Mouse (Mus musculus) spleen, adult 12 weeks (tissue): ENCODE data around the gene Cbx7.
"Not testable (repeated sequence)": the region's sequence is repeated elsewhere in the genome, so short reads cannot be mapped to it uniquely, and the experiment has no call there.

Experiments used
- DNase-seq: peaks from one replicate; pipeline ENCODE4 v3.0.0; 2022; ENCODE audit warnings: low spot score

The Cbx7 gene

DNA sequence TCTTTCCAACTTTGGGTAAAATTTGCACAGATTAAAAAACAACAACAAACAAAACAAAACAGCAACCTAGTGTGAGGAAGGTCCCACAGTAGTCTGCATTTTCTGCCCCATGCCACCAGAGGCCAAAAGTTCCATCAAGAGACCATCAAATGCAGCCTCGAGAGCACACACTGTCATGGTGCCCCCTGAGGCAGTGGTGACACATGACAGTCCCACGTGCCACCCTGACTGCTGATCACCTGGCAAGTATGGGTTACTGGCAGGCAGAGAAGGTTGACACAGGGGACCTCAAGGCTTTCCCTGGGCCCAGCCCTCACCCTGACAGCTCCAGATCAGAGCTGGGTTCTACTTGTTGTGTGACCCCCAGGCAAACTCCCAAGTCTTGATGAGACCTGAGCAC lies 51.1 kb downstream of the Cbx7 start:
- no peak for DNase-seq

- DNase-seq: no peak
Measured at GRCm38 (mm10) chr15:79918485-79918884, 52.4 kb downstream of the Cbx7 start.

DNA sequence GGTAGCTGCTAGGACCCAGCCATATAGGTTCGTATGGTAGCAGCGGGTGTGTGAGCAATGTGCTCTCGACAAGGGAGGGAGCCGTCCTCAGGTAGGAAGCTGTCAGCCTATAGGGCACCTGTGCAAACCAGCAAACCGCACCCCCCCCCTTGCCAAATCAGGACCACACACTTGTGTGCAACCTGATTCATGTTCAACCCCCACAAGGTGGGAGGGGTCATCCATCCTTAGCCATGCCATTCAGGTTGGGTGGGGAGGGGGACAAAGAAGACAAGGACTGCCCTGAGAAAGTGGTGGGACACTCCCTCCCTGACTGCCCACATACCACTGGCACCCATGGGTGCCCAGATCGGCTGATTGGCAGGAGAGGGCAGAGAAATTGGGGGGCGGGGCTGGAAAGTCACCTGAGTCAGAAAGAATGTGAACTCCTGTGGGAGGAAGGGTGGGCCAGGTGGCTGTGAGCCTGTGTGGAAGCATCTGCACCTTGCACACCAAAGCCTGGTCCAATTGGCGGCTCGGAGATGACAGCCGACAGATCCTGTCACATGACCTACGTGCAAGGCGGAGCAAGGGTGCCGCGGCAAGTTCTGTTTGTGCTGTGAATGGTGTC lies 53.7 kb downstream of the Cbx7 start:
- DNase-seq: no peak

GRCm38 (mm10) chr15:79916150-79916549 lies 54.8 kb downstream of the Cbx7 start:
- DNase-seq: no peak

GRCm38 (mm10) chr15:79914357-79914756 lies 56.6 kb downstream of the Cbx7 start:
- no peak for DNase-seq

DNA sequence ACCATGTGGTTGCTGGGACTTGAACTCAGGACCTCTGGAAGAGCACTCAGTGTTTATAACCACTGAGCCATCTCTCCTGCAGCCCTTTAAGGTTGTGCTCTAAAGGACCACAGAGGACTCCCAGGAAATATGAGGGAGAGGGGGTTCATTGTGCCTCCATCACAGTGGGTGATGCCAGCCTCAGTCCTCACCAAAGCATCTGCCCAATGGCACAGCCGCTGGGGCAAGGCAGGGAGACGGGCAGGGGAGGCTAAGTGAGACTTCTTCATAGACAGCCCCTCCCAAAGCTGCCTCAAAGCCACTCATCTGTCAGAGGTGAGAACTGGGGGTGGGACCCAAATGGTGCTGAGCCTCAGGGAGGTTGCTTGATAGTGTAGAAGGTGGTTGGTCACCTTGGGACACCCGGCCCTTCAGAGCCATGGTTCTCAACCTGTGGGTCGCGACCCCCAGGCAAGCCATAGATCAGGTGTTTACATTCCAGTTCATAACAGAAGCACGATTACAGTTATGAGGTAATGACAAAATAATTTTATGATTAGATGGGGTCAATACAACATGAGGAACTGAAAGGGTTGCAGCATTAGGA lies 57.1 kb downstream of the Cbx7 start:
- DNase-seq: no peak

GRCm38 (mm10) chr15:79911339-79911738 lies 59.6 kb downstream of the Cbx7 start:
- no peak for DNase-seq

- not testable (repeated sequence) for DNase-seq
Measured at GRCm38 (mm10) chr15:79910812-79911211, 60.1 kb downstream of the Cbx7 start.

DNA sequence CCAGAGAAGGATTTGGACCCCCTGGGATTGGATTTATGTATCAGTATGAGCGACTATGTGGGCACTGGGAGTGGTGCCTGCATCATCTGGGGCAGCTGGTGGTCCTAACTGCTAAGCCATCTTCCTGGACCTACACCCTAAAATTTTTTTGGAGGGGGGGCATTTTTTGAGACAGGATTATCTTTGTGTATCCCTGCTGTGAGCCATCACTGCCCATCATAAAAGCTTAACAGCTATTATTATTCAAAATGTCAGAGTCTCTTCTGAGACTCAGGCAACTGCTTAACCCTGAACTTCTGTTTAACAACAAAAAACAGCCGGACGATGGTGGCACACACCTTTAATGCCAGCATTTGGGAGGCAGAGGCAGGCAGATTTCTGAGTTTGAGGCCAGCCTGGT lies 61.9 kb downstream of the Cbx7 start:
- DNase-seq: not testable (repeated sequence)

- DNase-seq: no peak
Measured at GRCm38 (mm10) chr15:79906855-79907254, 64.1 kb downstream of the Cbx7 start.

DNA sequence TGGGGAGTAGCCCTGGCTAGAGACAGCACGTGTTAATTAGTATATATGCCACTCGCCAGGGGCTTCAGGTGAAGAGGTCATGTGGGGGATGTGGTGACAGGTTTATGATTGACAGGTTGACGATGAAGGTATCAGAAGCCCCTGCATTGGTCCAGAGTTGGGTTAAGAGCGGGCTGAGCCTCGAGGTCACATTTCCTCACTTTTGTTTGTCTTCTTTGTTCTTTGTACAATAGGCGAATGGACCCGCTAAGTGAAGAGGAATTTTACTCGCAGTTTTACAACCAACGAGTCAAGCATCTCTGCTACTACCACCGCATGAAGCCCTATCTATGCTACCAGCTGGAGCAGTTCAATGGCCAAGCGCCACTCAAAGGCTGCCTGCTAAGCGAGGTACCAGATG lies 65.7 kb downstream of the Cbx7 start:
- DNase-seq: no peak

- not testable (repeated sequence) for DNase-seq
Measured at GRCm38 (mm10) chr15:79904678-79905077, 66.2 kb downstream of the Cbx7 start.

DNA sequence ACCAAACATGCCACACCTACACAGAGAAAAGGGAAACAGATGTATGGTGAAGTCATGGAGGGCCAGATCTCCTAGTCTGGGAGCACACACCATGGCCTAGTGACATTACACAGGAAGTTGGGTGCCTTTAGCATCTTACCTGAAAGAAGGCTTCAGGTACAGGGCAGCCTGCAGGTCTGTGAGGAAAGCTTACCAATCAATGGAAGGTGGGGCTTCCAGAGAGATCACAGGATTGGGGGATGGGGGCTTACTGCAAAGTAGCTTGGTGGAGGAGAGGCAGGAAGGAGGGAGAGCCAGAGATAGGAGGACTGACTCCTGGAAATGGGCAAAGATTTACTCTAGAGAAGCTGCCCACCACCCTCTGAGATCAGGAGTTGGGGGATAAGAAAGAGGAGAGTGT lies 67.0 kb downstream of the Cbx7 start:
- no peak for DNase-seq

DNA sequence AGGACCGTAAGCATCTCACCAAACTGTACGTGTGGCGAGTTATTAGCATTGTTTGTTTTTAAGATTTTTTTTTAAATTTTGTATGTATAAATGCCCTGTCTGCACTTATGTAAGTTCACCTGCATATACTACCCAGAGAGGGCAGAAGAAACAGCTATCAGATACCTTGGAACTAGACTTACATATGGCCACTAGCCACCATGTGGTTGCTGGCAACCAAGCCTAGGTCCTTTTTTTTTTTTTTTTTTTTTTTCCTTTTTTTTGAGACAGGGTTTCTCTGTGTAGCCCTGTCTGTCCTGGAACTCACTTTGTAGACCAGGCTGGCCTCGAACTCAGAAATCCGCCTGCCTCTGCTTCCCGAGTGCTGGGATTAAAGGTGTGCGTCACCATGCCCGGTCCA lies 67.8 kb downstream of the Cbx7 start:
- not testable (repeated sequence) for DNase-seq

DNA sequence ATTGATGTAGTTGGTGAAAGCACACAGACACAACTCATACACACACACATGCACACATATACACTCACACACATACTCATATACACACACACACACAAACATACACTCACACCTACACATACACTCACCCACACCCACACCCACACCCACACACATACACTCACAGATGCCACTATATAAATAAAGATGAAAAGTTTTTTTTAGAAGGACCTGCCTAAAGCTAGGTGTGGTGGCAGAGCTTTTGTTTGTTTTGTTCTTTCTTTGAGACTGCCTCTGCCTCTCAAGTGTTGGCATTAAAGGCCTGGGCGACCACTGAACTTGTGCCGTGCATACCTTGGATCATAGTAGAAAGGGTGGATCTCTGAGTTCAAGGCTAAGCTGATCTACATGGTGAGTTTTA lies 69.5 kb downstream of the Cbx7 start:
- no peak for DNase-seq

- DNase-seq: peak; percentile 45
Measured at GRCm38 (mm10) chr15:79900751-79901150, 70.2 kb downstream of the Cbx7 start.

GRCm38 (mm10) chr15:79899828-79900510 lies 71.0 kb downstream of the Cbx7 start:
- DNase-seq: no peak

- no peak for DNase-seq
Measured at GRCm38 (mm10) chr15:79898988-79899387, 71.9 kb downstream of the Cbx7 start.

- no peak for DNase-seq
Measured at GRCm38 (mm10) chr15:79896080-79896725, 74.7 kb downstream of the Cbx7 start.

DNA sequence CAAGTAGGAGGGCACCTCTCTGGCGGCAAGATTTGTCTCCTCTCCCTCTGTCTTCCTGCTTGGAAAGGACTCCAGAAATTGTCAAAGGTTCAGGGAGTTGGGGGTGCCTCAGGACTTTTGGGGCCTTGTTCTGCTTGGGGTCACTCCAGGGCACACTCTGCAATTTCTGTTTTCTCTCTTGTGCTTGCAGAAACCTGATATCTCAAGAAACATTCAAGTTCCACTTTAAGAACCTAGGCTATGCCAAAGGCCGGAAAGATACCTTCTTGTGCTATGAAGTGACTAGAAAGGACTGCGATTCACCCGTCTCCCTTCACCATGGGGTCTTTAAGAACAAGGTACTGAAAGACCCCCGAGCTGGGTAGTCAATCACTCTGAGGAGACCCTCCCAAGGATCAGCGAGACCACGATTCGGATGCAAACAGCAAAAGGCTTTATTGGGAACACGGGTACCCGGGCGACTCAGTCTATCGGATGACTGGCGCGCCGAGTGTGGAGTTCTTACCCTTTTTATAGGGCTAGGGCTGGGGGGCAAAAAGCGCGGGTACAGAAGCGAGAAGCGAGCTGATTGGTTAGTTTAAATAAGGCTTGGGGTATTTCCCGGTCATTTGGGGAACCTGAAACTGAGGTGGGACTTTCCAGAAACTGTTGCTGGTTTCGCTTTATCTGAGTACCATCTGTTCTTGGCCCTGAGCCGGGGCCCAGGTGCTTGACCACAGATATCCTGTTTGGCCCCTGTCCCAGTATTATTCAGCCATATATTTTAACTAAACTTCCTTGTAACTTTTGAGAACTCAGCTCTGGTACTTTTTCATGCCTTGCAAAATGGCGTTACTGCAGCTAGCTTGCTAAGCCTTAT lies 75.5 kb downstream of the Cbx7 start:
- peak; percentile 61 for DNase-seq

- DNase-seq: no peak
Measured at GRCm38 (mm10) chr15:79894343-79894742, 76.6 kb downstream of the Cbx7 start.

- peak; percentile 48 for DNase-seq
Measured at GRCm38 (mm10) chr15:79893824-79894123, 77.1 kb downstream of the Cbx7 start.
